Mouse (Mus musculus) CH12.LX (cell line): ENCODE data around the gene Foxo1.

Experiments used
- CTCF ChIP-seq, 2 experiments: IDR thresholded peaks in 1 of 2; conservative IDR thresholded peaks in 1 of 2; 2 replicates each; pipeline ENCODE4 v1.5.1; 2011 to 2012; ENCODE audit warnings: low read depth in 2 of 2, low read length in 2 of 2, improper control_type of control experiment in 1 of 2, inconsistent platforms in 1 of 2, mild to moderate bottlenecking in 1 of 2, moderate library complexity in 1 of 2
- E2F4 ChIP-seq: IDR thresholded peaks from 2 replicates; pipeline ENCODE4 v1.6.1; 2011; ENCODE audit warnings: low read depth, low read length, improper control_type of control experiment; ENCODE audit not compliant: insufficient replicate concordance
- MAX ChIP-seq: IDR thresholded peaks from 2 replicates; pipeline ENCODE4 v1.6.1; 2011; ENCODE audit warnings: low read length, improper control_type of control experiment
- POLR2A ChIP-seq: IDR thresholded peaks from 2 replicates; pipeline ENCODE4 v1.6.1; 2011; ENCODE audit warnings: low read depth, mild to moderate bottlenecking, improper control_type of control experiment, low read length

- TF ChIP-seq POLR2A (no peak), E2F4 (no peak), CTCF (conservative IDR thresholded peaks at IDR 0.05 in 1 of 2, IDR thresholded peaks at IDR 0.05 in 1 of 2; ENCODE audit: low read depth in 2 of 2, low read length in 2 of 2) (no peak), MAX (no peak)
Measured at GRCm38 (mm10) chr3:52351901-52352300, 83.8 kb downstream of the Foxo1 start.
